Mouse (Mus musculus) kidney, adult 2 months (tissue): ENCODE data around the gene Esm1.

Experiments used
- CTCF ChIP-seq: fragments of 200-500 bp; conservative IDR thresholded peaks from 2 replicates; pipeline ENCODE4 v1.5.1; 2011; ENCODE audit warnings: low read depth, mild to moderate bottlenecking, control low read depth, low read length, moderate library complexity, mixed read lengths; ENCODE audit not compliant: insufficient read depth, insufficient read length
- POLR2A ChIP-seq: fragments of 200-500 bp; IDR thresholded peaks from one replicate; pipeline ENCODE4 v1.6.1; 2011; ENCODE audit warnings: low read depth, low read length, control low read depth

- TF ChIP-seq CTCF (no peak), POLR2A (no peak)
Measured at GRCm38 (mm10) chr13:113170256-113170655, 39.2 kb upstream of the Esm1 start.
